Mouse (Mus musculus): ENCODE results near the gene Tax1bp3.

Gene Tax1bp3

DNA sequence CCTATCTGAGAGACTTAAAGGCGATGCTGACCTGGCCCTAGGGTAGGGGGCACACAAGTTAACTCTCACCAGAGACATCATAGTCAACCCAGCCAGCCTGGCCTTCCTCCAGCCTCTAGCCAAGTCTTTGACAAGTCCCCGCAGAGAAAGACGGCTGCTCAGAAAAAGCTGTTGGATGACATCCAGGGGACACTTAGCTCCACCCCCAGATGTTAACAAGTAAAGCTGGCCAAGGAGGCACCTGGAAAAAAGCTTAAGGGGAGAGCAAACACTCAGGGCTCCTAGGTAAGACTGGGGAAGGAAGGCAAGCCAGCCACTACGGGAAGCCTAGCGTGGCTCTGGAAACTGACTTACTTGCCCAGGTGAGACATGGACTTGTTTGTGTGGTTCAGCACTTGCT is 4.7 kb upstream of the Tax1bp3 start:
- in situ Hi-C loops (cut with MboI, MseI) = loop anchor here in 1 of 2 experiments (5.0 kb wide), 1 partner anchor 40 kb away; no protein-coding TSS in a partner anchor

DNA sequence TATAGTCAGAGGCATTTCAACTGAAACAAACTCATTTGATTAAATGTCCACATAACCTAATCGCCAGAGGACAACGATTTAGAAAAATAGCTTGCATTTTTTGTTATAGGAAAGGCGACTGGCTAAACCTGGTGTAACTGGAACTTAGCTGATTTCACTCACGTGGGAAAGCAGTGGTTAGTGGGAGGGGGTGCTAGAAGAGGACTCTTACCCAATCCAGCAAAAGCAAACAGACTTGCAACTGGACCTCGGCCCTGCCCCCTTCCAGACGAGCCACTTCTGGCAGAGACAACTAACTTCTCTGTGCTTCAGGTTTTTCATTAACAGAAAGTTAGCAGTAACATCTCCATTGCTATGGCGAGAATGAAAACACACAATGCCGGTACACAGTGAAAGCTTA is 1.3 kb upstream of the Tax1bp3 start:
- in situ Hi-C loops (cut with MboI, MseI) = loop anchor here in 1 of 2 experiments (25.0 kb wide), 1 partner anchor 963 kb away; the partner anchor contains the start of genes 4933427D14Rik, Gm43951, Med31 and Txndc17

DNA sequence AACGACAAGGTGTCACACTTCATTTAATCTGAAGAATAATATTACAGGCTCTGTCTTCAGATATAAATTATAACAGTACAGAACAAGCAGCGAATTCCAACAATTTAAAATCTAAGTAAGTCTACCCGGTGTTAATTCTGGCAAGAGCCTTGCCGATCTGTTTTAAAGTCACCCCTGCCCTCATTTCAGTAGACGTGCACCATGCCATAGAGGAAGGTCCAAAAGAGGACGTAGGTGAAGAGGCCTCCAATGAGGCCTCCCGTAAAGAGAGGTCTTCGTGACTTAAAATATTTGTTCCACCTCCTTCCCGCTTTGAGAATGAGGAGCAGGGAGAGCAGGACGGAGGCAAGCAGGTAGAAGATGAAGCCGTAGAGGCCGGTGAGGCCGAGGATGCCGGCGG is 697 bp upstream of the Tax1bp3 start:
- in situ Hi-C loops (cut with MboI, MseI) = loop anchor here in 1 of 2 experiments (25.0 kb wide), 1 partner anchor 964 kb away; the partner anchor contains the start of genes 4933427D14Rik, Gm43951, Med31 and Txndc17

DNA sequence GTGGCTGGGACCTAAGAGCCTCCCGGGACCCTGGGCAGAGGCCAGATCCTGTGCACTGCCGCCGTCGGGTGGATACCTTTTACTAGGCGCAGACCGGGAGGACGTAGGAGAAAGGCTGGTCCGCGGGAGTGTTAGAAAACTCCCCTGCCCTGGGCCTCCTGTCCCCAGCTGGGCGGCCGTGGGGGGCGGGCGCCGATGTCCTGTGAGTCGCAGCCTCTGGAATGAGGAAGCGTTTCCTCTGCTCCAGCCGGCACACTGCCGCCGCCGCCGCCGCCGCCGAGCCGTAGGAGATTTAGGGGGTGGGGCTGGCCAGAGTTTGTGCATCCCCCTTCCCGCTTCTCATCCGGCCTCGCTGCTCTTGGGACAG is 609 bp downstream of the Tax1bp3 start:
- in situ Hi-C loops (cut with MboI, MseI) = loop anchor here in 1 of 2 experiments (25.0 kb wide), 1 partner anchor 965 kb away; the partner anchor contains the start of genes 4933427D14Rik, Gm43951, Med31 and Txndc17

DNA sequence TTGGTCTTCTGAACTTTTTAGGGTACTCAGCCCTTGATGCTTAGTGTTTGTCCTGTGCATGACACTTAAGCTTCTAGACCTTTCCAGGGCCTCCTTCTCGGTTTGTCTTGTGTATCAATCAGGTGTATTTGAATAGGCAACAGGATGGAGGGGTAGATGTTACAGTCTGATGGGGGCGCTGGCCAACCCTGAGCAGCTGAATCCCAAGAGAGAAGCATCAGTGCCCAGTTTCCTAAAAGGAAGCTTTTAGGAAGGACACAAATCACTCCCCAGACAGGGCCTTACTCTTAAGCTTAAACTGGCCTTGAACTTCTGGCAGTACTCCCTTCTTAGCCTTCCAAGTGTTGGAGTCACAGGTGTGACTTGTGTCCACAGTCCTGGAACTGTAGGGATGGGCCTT is 1.0 kb downstream of the Tax1bp3 start:
- in situ Hi-C loops (cut with MboI, MseI) = loop anchor here in 1 of 2 experiments (25.0 kb wide), 1 partner anchor 966 kb away; the partner anchor contains the start of genes 4933427D14Rik, Gm43951, Med31 and Txndc17

DNA sequence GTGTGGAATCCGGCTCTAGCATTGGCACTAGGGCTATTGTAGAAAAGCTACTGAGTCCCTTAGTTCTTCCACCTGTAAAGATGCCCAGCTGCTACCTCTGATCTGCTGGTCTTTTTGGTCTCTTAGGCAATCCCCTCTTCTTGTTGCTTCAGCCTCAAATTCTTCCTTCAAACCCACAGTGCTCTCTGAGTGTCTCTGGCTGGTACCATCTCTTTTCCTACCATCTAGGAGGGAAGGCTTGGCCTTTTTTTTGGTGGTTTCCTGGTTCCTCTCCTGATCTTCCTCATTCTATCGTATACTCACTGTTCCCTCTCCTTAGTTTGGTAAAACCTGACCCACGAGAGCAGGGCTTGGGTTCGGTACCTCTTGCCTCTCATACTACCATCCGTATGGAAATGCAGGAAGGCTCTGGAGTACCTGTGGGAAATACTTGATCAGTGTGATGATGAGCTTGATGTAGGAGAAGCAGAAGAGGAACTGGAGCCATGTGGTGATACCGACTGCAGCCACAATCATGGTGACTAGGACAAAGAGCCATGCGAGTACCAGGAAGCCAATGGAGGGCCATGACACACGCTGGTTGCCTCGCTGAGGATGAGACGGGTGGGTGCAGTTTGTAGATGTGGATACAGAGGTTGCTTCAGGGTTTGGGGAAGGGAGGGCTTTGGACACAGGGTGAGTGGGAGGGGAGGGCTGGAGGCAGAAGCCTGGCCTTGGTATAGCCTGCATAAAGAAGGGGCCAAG is 9.2 kb downstream of the Tax1bp3 start:
- in situ Hi-C loops (cut with MboI, MseI) = loop anchor here in 1 of 2 experiments (25.0 kb wide), 1 partner anchor 974 kb away; the partner anchor contains the start of genes 4933427D14Rik, Gm43951, Med31 and Txndc17

DNA sequence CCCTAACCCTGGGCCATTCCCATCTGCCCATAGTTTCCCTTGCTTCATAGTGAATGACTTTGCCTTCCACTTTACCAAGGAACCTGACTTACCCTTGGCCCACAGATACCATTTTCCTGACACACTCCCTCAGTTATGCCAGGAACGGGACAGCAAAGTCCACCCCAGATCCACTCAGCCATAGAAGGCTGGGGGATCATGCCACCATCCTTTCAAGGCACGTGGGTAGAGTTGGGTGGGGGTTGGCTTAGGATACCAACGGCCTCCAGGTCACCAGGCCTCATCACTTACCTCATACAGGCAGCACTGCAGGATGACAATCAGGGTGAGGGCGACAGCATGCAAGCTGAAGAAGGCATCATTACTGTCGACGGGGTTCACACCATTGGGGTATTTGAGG is 10.3 kb downstream of the Tax1bp3 start:
- in situ Hi-C loops (cut with MboI, MseI) = loop anchor here in 1 of 2 experiments (25.0 kb wide), 1 partner anchor 975 kb away; the partner anchor contains the start of genes 4933427D14Rik, Gm43951, Med31 and Txndc17

DNA sequence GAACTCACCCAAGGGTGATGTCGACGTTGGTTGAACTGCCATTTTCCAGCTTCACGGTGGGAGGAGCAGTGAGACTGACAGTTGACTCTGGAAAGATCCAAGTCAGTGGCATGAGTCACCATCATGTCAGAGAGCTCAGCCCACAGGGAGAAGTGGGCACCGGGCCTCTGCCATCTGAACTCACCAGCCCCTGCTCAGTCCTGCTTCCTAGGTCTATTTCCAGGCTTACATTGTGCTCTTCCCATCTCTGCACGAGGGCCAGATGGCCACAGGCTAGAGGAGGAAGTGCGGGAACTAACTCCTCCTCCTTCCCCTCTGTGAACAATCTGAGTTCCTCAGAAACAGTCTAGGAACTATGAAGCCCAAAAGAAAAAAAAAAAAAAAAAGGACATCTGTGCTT is 16.2 kb downstream of the Tax1bp3 start:
- in situ Hi-C loops (cut with MboI, MseI) = loop anchor here in 1 of 2 experiments (5.0 to 25.0 kb wide), 2 partner anchors 741 to 981 kb away; partner anchors contain the start of genes 4933427D14Rik, Gm43951, Med31 and Txndc17

DNA sequence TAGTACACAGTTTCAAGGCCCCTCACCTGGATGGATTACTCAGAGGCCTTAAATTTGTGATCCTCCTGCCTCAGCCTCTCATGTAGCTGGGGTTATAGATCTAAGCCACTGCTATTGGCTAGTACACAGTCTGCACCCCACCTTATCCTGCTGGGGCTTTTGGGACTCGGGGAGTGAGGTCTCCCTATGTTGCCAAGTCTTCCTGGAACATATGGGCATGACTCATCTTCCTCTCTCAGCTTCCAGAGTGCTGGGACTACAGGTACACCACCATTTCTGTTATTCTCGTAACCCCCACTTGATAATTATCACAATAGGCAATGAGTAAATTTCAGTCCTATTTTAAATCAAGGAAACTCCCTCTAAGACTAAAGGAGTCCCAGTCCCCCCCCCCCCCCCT is 17.6 kb downstream of the Tax1bp3 start:
- in situ Hi-C loops (cut with MboI, MseI) = loop anchor here in 1 of 2 experiments (5.0 to 25.0 kb wide), 2 partner anchors 742 to 982 kb away; partner anchors contain the start of genes 4933427D14Rik, Gm43951, Med31 and Txndc17

DNA sequence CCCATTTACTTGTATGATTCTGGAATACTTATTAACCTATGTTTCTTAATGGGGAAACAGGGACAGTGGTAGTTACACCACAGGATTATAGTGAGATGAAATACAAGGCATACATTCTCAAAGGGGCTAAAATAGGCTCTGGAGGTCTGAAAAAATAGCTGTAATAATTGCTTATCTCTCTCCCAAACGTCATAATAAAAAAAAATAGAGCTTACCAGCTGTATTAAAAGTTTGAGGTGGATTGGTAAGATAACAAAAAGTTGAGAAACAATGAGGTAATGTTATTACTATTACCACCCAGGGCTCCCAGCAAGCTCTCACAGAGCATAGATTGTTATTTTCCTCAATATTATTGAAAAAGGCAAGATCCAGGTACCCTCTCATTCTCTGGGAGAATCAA is 21.3 kb downstream of the Tax1bp3 start:
- in situ Hi-C loops (cut with MboI, MseI) = loop anchor here in 1 of 2 experiments (25.0 kb wide), 1 partner anchor 986 kb away; the partner anchor contains the start of genes 4933427D14Rik, Gm43951, Med31 and Txndc17

DNA sequence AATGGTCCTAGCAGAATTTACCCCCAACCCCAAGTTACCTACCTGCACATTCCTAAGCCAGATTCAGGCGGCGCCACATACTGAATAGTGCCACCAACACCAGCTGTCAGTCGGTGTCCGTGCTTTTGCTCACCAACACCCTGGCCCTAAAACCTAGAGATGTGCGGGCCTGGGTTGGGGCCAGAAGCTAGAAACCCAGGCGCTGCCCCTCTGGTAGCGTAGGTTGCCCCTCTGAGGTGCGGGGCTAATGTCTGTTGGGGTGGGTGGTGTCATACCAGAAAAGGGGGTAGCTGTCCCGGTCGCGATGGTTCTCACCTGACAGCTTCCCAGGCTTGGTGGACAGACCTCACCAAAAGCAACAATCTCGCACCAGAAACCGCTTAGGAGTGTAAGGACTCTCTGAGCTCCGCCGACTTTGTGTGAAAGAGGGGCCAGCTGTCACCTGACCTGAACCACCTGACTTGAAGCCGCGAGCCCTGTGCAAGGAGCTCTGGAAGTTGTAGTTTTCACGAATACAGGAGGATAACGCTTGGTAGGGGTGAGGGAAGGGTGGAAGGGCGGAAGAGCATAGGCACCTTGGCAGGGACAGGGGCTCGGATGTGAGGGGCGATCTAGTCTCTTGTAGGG is 21.8 kb downstream of the Tax1bp3 start, which contains the start of gene Ctns:
TSS of gene Ctns (minus strand) at position 440 of the 627 bp plus-strand sequence.
- in situ Hi-C loops (cut with MboI, MseI) = loop anchor here in 1 of 2 experiments (25.0 kb wide), 1 partner anchor 986 kb away; the partner anchor contains the start of genes 4933427D14Rik, Gm43951, Med31 and Txndc17

DNA sequence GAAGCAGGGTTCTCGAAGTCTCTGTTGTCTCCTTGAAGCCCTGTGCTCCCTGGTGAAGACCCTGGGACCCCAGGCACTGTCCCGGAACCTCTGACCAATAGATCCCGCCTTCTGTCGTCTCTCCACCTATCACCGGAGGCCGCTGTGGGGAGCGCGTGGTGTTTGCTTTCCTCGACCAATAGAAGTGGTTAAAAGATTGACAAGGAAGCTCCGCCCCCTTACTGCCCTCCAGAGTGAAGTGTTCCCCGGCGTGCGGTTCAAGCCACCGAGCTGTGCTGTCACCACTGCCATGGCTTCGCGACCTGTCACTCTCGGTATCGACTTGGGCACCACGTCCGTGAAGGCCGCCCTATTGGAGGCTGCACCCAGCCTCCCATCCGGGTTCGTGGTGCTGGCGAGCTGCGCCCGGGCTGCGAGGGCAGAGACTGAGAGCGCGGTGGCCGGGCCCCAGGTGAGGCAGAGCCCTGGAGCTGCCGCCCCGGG is 22.4 kb downstream of the Tax1bp3 start, which contains the start of gene Shpk:
TSS of gene Shpk (plus strand) at position 231 of the 483 bp plus-strand sequence.
- in situ Hi-C loops (cut with MboI, MseI) = loop anchor here in 1 of 2 experiments (25.0 kb wide), 1 partner anchor 987 kb away; the partner anchor contains the start of genes 4933427D14Rik, Gm43951, Med31 and Txndc17

DNA sequence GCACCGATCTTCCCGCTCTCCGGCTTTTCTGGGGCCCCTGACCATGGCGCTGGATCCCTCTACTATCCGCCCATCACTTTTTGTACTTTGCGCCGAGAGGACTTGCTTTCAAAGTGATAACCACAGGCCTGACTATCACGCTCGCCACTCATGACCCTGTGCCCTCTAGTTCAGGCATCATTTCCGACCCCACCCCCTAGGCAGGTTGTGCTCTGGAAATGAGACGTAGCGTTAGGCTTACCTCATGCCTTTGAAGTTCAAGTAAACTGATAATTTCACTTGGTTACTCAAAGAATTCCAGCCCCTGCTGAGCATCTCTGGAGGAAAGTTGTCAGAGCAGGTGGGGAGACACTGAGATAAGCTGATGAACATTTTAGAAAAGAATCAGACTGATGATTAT is 23.0 kb downstream of the Tax1bp3 start:
- in situ Hi-C loops (cut with MboI, MseI) = loop anchor here in 1 of 2 experiments (25.0 kb wide), 1 partner anchor 988 kb away; the partner anchor contains the start of genes 4933427D14Rik, Gm43951, Med31 and Txndc17

DNA sequence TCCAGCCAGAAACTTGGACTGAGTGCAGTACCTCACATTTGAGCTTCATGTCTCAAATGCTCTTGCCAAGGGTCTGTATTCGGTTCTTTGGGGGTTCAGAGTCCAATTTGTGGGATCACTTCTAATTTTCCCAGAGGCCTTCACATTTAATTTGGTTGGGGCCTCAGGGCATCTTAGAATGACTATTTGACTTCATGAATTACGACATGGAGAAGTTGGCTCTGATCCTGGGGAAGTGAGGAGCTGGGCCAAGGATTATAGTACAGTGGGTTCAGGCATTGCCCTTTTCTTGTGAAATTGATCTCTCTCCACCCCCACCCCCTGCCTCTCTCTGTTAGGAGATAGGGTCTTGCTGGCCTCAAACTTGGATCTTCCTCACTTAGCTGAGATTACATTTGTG is 24.1 kb downstream of the Tax1bp3 start:
- in situ Hi-C loops (cut with MboI, MseI) = no loop called here

DNA sequence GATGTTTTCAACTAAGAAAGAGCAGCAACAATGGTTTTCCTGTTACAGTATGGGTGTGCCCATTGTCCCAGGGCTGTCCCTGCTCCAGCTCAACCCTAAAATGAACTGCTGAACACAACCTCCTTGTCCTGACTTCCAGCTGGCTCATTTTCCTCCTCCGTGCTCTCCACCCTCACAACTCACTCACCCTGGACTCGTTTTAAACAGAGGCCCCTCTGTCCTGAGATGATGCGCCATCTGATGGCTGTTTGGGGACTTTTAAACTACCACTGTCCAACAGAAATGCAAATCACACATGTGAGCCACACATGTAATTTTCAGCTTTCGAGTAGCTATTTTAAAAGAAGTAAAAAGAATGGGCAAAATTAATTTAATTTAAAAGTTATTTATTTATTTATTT is 24.7 kb downstream of the Tax1bp3 start:
- in situ Hi-C loops (cut with MboI, MseI) = no loop called here

DNA sequence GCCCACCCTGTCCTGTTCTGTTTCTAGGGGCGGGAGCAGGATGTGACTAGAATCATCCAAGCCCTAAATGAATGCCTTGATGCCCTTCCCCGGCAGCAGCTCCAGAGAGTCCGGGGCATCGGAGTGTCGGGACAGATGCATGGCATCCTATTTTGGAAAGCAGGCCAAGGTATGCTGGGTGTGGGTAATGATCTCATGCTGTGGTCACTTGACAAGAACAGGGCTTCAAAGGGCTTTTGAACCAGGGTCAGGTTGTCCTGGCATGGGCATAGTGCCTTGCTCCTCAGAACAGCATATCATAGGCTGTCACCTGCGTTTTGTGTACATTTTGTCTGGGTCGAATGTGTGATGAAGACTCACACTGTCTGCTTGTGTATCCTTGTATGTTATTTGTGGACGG is 27.0 kb downstream of the Tax1bp3 start:
- in situ Hi-C loops (cut with MboI, MseI) = no loop called here

DNA sequence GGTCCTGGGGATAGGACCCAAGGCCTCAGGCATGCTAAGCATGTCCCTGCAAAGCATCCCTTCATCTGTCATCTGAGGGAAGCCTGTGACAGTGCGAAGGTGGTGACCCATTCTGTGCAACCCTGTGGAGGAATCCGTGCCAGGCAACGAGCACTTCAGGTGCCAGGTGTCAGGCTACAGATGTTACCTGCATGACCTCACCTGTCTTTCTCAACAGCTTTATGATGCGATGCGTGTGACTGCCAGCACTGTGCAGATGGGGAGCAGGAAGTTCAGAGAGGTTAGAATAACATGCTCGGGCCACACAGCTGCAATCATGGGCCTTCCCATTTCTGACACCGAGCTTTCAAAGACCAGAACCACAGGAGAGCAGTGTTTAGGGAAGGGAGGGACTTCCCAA is 28.3 kb downstream of the Tax1bp3 start:
- in situ Hi-C loops (cut with MboI, MseI) = no loop called here

DNA sequence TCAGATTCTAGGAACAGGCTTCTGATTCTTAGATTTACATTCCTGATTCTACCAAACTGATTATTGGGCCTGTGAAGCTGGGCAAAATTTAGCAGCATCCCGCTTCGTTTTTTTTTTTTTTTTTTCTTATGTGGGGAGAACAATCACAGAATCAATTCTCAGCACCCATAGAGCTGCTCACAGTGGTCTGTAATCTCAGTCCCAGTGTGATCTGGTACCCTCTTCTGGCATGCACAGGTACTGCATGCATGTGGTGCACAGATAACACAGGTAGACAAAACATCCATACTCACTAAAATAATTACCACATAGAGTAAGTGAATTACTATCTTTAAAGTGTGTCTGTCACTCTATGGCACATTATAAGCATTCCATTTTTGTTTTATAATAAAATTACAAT is 30.7 kb downstream of the Tax1bp3 start:
- in situ Hi-C loops (cut with MboI, MseI) = no loop called here

DNA sequence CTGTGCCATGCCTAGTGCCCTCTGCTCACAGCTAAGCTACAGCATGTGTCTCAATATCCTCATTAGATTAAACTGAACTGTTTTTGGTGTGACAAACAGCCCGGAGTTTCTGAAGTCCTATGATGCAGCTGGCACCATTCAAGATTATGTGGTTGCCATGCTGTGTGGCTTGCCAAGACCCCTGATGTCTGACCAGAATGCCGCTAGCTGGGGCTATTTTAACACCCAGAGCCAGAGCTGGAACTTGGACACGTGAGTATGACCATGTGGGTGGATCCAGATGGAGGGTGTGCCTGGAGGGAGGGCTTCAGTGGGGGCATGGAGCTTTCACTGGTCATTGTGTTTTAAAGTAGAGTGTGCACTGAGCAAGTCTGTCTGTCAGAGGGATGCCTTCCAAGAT is 37.1 kb downstream of the Tax1bp3 start:
- in situ Hi-C loops (cut with MboI, MseI) = loop anchor here in 1 of 2 experiments (10.0 kb wide), 1 partner anchor 1161 kb away; no protein-coding TSS in a partner anchor

DNA sequence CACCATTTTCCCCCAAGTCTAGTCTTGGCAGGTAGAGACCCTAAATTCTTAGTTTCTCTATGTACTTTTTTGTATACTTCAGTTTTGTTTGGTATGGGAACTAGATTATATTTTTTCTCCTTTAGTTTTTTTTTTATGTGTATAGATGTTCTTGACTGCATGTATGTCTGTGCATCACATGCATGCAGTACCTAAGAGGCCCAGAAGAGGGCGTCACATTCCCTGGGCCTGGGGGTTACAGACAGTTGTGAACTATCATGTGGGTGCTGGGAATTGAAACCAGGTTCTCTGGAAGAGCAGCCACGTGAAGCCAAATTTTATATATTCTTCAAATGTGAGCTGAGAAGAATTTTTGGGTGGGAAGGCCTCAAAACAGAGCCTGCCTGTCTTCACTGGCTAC is 42.8 kb downstream of the Tax1bp3 start:
- in situ Hi-C loops (cut with MboI, MseI) = loop anchor here in 1 of 2 experiments (10.0 kb wide), 1 partner anchor 1155 kb away; no protein-coding TSS in a partner anchor

DNA sequence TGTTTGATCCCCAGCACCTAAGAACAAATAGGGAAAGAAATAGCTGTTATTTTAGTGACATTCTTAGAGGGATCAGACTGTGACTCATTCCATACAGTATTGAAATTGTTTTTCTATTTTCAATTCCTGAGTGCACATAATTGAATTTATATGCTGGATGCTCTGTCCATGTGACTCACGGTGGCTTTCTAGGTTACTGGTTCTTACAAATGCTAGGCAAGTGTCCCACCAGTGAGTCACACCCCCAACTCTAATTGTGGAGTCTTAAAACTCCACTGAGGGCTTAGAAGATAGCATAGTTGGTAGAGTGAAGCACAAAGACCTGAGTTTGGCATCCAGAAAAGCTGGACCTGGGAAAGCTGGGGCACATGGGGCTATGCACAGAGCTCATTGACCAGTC is 43.8 kb downstream of the Tax1bp3 start:
- in situ Hi-C loops (cut with MboI, MseI) = no loop called here

Measured in T-helper 17 cell (primary cell).